Mouse (Mus musculus) lung, embryonic 14.5 days (tissue): ENCODE results near the gene Rbm14. TPM values are rescaled to one million over a fixed set of nuclear protein-coding genes. Genes with fewer than 3 reads are reported as not detected.
A peak's percentile ranks its signal among the peaks of the same experiment; 100 is the strongest.

ENCODE experiments used
- ATAC-seq: fragments of 200-750 bp; cut with Nextera tagmentation; 2 replicates; pipeline ENCODE4 v1.8.0; 2017; ENCODE audit warnings: mild to moderate bottlenecking, moderate TSS enrichment, moderate library complexity; ENCODE audit not compliant: insufficient read depth
- DNase-seq: peaks from one replicate; pipeline ENCODE4 v3.0.0-alpha.2; 2015
- H3K27ac ChIP-seq: fragments of 300-500 bp; sonication (generic); 2 replicates; pipeline ENCODE4 v1.5.1; 2014; ENCODE audit warnings: low read depth, mild to moderate bottlenecking, moderate library complexity
- H3K27me3 ChIP-seq: fragments of 300-500 bp; sonication (generic); 2 replicates; pipeline ENCODE4 v1.6.1; 2014; ENCODE audit warnings: low read length, control low read depth; ENCODE audit not compliant: insufficient read depth
- H3K36me3 ChIP-seq: fragments of 300-500 bp; sonication (generic); 2 replicates; pipeline ENCODE4 v1.6.1; 2014; ENCODE audit warnings: control low read depth; ENCODE audit not compliant: insufficient read depth
- H3K4me1 ChIP-seq: fragments of 300-500 bp; sonication (generic); 2 replicates; pipeline ENCODE4 v1.6.1; 2014; ENCODE audit warnings: antibody characterized with exemption, control low read depth; ENCODE audit not compliant: insufficient read depth
- H3K4me2 ChIP-seq: fragments of 300-500 bp; sonication (generic); 2 replicates; pipeline ENCODE4 v1.6.1; 2014; ENCODE audit warnings: mild to moderate bottlenecking
- H3K4me3 ChIP-seq: fragments of 300-500 bp; sonication (generic); 2 replicates; pipeline ENCODE4 v1.5.1; 2014; ENCODE audit warnings: low read depth, low read length
- H3K9ac ChIP-seq: fragments of 300-500 bp; sonication (generic); 2 replicates; pipeline ENCODE4 v1.6.1; 2014
- H3K9me3 ChIP-seq: fragments of 300-500 bp; sonication (generic); 2 replicates; pipeline ENCODE4 v1.6.1; 2016; ENCODE audit warnings: low read depth, low read length, control low read depth
- CTCF ChIP-seq: IDR thresholded peaks from 2 replicates; pipeline ENCODE4 v1.5.1; 2016; ENCODE audit warnings: antibody characterized with exemption, low read depth
- WGBS: fragments of 180-500 bp; shearing (Covaris S2); extraction: QIAGEN DNeasy Blood & Tissue Kit; methylation state at CpG from one replicate; pipeline ENCODE4 v1.1.7; 2014; 5-methylcytosine and 5-hydroxymethylcytosine counted together
- polyA plus RNA-seq: library from polyadenylated mRNA; unstranded; fragments of >200 nt; fragmentation: Nextera tagmentation; extraction: Ambion mirVana; gene quantifications from 2 replicates; pipeline ENCODE4 v1.2.1, GENCODE M21; 2014

Rbm14 gene
- polyA plus RNA-seq, 1 experiment from 2014 or later = 101 TPM

DNA sequence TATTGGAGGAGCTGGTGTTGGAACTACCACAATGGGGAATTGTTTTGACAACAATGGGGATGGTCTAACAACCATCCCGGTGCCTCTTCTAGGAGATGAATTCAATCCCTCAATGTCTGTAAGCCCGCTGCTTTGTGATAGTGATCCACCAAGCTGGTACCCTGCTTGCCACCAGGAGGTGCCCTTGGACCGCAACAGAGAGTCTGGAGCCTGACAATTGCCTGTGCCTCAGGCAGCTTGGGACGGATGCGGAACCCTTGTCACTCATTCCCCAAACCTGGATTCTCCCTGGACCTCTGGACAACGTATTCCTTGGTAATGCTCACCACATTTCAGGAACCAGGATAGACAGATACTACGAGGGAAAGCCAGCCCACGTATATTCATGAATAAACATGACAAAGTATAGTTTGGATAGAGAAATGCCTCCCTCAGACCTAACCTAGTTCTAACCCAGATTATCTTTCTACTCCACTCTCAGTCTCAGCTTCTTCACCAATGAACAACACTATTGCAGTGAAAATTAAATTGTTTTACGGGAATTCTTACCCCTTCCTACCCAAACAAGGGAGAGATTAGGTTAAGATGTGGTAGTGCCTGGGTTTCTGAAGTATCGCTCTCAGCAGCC lies 55.8 kb downstream of the Rbm14 start:
- Histone ChIP-seq H3K36me3 (peaks cover 25% of the 10 kb centered on the region), H3K4me3 (peak overlapping the region; percentile 60), H3K27ac (peak overlapping the region; percentile 91), H3K9me3 (no peaks in the 10 kb centered on the region), H3K9ac (peak overlapping the region; percentile 17), H3K4me2 (peak overlapping the region; percentile 75), H3K4me1 (peaks cover 6% of the 10 kb centered on the region; the same call in 1 of the 2 replicates), H3K27me3 (no peaks in the 10 kb centered on the region)
- DNase-seq (peak; percentile 94), ATAC-seq (peak; percentile 76)
- TF ChIP-seq CTCF = peak; percentile 95
- 0% methylated on average over 10 of the region's 10 CpGs for WGBS

Other genes with a start within 250 kb of the Rbm14 start
- 10.0 and 10.1 TPM in 2 replicates for gene Lrfn4, start 196.0 kb downstream of the Rbm14 start, polyA plus RNA-seq
- 72.6 and 74.7 TPM in 2 replicates for gene Rce1, start 186.0 kb downstream of the Rbm14 start, polyA plus RNA-seq
- gene Gm960, start 113.0 kb downstream of the Rbm14 start, polyA plus RNA-seq = 2.3 and 2.9 TPM in 2 replicates
- gene Sptbn2, start 100.5 kb downstream of the Rbm14 start, polyA plus RNA-seq = 1.3 and 1.4 TPM in 2 replicates
- 54.4 and 65.1 TPM in 2 replicates for gene Rbm4b, start 55.1 kb downstream of the Rbm14 start, polyA plus RNA-seq
- gene Rbm4, start 17.7 kb downstream of the Rbm14 start, polyA plus RNA-seq = 62.8 and 69.6 TPM in 2 replicates
- 20.5 and 25.3 TPM in 2 replicates for gene Gm21992, start within 50 bp of the Rbm14 start, polyA plus RNA-seq
- 47.2 and 47.7 TPM in 2 replicates for gene Ccs, start 27.7 kb upstream of the Rbm14 start, polyA plus RNA-seq
- 0.05 TPM in 2 replicates for gene Ccdc87, start 27.7 kb upstream of the Rbm14 start, polyA plus RNA-seq
- 13.8 and 17.3 TPM in 2 replicates for gene Ctsf, start 43.5 kb upstream of the Rbm14 start, polyA plus RNA-seq
- 1.5 and 1.6 TPM in 2 replicates for gene Actn3, start 66.3 kb upstream of the Rbm14 start, polyA plus RNA-seq
- 6.2 and 7.9 TPM in 2 replicates for gene Zdhhc24, start 67.0 kb upstream of the Rbm14 start, polyA plus RNA-seq
- 7.6 and 8.0 TPM in 2 replicates for gene Bbs1, start 95.0 kb upstream of the Rbm14 start, polyA plus RNA-seq
- gene Dpp3, start 116.7 kb upstream of the Rbm14 start, polyA plus RNA-seq = 84.0 and 88.6 TPM in 2 replicates
- gene Peli3, start 131.5 kb upstream of the Rbm14 start, polyA plus RNA-seq = 1.6 TPM in 2 replicates
- gene Mrpl11, start 150.5 kb upstream of the Rbm14 start, polyA plus RNA-seq = 120 TPM in 2 replicates
- gene Npas4, start 178.7 kb upstream of the Rbm14 start, polyA plus RNA-seq = 0.05 TPM in 1 of 2 replicates, not detected in the other
- gene Slc29a2, start 212.2 kb upstream of the Rbm14 start, polyA plus RNA-seq = 3.1 and 3.4 TPM in 2 replicates
- gene B4gat1, start 227.2 kb upstream of the Rbm14 start, polyA plus RNA-seq = 45.8 and 47.9 TPM in 2 replicates
- gene AC124502.3, start 227.3 kb upstream of the Rbm14 start, polyA plus RNA-seq = 1.3 and 1.8 TPM in 2 replicates
- 43.4 and 48.0 TPM in 2 replicates for gene Brms1, start 229.7 kb upstream of the Rbm14 start, polyA plus RNA-seq
- gene Rin1, start 238.8 kb upstream of the Rbm14 start, polyA plus RNA-seq = 4.0 and 5.9 TPM in 2 replicates